Mouse (Mus musculus) hindbrain, embryonic 15.5 days (tissue): ENCODE measurements at regions not wholly inside any gene's neighbourhood (a gene's known extent, or its start where the extent isn't known, plus 50 kb on each side); places are given as distances from the start of the nearest gene placed in this dataset.

Source experiments
- ATAC-seq: fragments of 200-750 bp; cut with Nextera tagmentation; 2 replicates; pipeline ENCODE4 v1.8.0; 2017; ENCODE audit warnings: low read depth, moderate number of reproducible peaks, moderate TSS enrichment; ENCODE audit not compliant: low FRiP score
- H3K27ac ChIP-seq: fragments of 300-500 bp; sonication (generic); replicated peaks from 2 replicates; pipeline ENCODE4 v1.5.1; 2015; ENCODE audit warnings: mild to moderate bottlenecking, inconsistent platforms
- H3K27me3 ChIP-seq: fragments of 300-500 bp; sonication (generic); 2 replicates; pipeline ENCODE4 v1.6.1; 2015; ENCODE audit warnings: control low read depth, inconsistent platforms
- H3K36me3 ChIP-seq: fragments of 300-500 bp; sonication (generic); 2 replicates; pipeline ENCODE4 v1.6.1; 2015; ENCODE audit warnings: control low read depth, inconsistent platforms
- H3K4me1 ChIP-seq: fragments of 300-500 bp; sonication (generic); replicated peaks from 2 replicates; pipeline ENCODE4 v1.6.1; 2015; ENCODE audit warnings: control low read depth, inconsistent platforms
- H3K4me2 ChIP-seq: fragments of 300-500 bp; sonication (generic); 2 replicates; pipeline ENCODE4 v1.6.1; 2015; ENCODE audit warnings: moderate library complexity, mild to moderate bottlenecking, inconsistent platforms
- H3K4me3 ChIP-seq: fragments of 300-500 bp; sonication (generic); 2 replicates; pipeline ENCODE4 v1.5.1; 2015; ENCODE audit warnings: mild to moderate bottlenecking, inconsistent platforms
- H3K9ac ChIP-seq: fragments of 300-500 bp; sonication (generic); 2 replicates; pipeline ENCODE4 v1.6.1; 2015; ENCODE audit warnings: inconsistent platforms
- H3K9me3 ChIP-seq: fragments of 300-500 bp; sonication (generic); 2 replicates; pipeline ENCODE4 v1.6.1; 2016; ENCODE audit warnings: control low read depth, inconsistent platforms
- WGBS: fragments of 180-500 bp; shearing (Covaris S2); methylation state at CpG from one replicate; pipeline ENCODE4 v1.1.7; 2015; 5-methylcytosine and 5-hydroxymethylcytosine counted together

GRCm38 (mm10) chrX:11576287-11576686 is 248.7 kb downstream of the H2al1j start:
- no peak for ATAC-seq
- Histone ChIP-seq H3K4me2 (no peak overlapping the region), H3K27me3 (peaks cover 2% of the 10 kb centered on the region; the same call in 1 of the 2 replicates), H3K36me3 (no peaks in the 10 kb centered on the region), H3K27ac (no peak overlapping the region), H3K9ac (no peak overlapping the region), H3K4me1 (no peaks in the 10 kb centered on the region), H3K9me3 (no peaks in the 10 kb centered on the region), H3K4me3 (no peak overlapping the region)
- WGBS, result 49% methylated on average over 8 of the region's 8 CpGs

DNA sequence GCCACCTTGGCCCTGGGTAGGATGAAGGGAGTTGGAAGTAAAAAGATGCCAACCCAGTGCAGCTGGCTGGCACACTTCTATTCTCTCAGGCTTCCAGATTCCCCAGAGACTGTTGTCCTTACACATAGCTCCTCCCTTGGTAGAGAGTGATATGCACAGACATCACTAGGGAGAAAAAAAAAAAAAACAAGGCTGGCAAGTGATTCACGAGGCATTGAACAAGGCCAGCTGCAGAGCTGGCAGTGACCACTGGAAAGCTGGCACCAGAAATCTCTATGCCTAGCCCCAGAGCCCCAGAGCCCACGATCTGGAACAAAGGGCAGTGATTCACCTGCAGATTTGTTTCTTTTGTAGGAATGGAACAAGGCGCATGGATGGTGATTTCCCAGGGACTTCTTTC is 249.7 kb downstream of the H2al1j start:
- Histone ChIP-seq H3K36me3 (no peaks in the 10 kb centered on the region), H3K4me1 (no peaks in the 10 kb centered on the region), H3K4me2 (no peak overlapping the region), H3K27ac (no peak overlapping the region), H3K27me3 (peaks cover 2% of the 10 kb centered on the region; the same call in 1 of the 2 replicates), H3K9me3 (no peaks in the 10 kb centered on the region), H3K9ac (no peak overlapping the region), H3K4me3 (no peak overlapping the region)
- no peak for ATAC-seq
- 70% methylated on average over 3 of the region's 3 CpGs for WGBS

DNA sequence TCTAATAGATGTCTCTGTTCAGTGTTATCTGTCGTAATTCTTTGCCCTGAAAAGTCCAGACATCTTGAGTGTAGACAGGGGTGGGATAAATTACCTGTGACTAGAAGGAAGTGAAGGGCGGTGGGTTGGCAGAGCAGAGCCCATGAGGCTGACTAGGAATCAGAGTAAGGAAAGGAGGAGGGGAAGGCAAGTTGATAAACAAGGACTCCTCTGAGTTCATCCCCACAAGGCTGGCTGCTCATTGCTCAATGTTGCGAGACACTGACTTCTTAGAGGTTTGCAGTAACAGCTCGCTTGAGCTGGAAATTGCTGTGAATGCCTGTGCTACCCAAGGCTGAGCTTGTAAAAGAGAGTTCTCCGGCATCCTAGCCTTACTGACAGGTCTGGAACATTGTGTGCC is 257.7 kb downstream of the H2al1j start:
- Histone ChIP-seq H3K36me3 (no peaks in the 10 kb centered on the region), H3K4me2 (no peak overlapping the region), H3K4me1 (no peaks in the 10 kb centered on the region), H3K9me3 (no peaks in the 10 kb centered on the region), H3K27ac (no peak overlapping the region), H3K27me3 (peaks cover 9% of the 10 kb centered on the region; the same call in 1 of the 2 replicates), H3K4me3 (no peak overlapping the region), H3K9ac (no peak overlapping the region)
- no peak for ATAC-seq
- 73% methylated on average over 5 of the region's 5 CpGs for WGBS

DNA sequence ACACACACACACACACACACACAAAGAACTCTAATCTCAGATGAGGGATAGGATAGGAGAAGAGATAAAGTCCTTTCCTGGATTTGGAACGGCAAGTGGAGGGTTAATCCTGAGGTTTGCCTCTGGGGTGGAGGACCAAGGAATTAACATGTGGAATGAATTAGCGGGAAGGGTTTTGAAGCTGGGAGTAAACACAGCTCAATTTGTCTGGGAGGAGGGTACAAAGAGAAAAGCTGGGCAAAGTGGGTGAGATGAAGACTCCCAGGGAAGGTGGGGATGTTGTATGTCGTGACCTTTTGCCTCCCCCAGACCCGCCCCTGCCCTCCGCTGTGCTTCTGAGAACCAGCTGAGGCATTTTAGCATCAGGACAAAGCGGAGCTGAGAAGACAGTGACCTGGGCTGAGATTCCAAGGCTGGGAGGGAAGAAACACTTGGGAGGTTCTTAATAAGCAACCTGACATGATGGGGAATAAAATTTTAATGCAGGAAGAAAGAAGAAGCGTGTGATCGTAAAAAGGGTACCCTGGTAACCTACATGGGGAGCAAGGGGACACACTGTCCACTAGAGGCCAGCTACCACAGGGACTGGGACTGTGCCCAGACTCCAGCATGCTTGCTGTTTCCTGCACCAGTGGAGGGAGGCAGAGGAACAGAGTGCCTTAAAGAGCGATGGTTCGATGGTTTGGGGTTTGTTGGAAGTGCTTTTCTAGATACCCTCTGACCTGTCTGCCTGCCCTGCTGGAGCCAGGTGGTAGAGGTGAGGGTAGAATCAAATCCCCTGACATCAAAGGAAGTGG is 264.0 kb downstream of the H2al1j start:
- Histone ChIP-seq H3K9ac (no peak overlapping the region), H3K36me3 (no peaks in the 10 kb centered on the region), H3K9me3 (no peaks in the 10 kb centered on the region), H3K27me3 (0 out of 2 replicates have a peak, but pooled peaks cover 7% of the 10 kb centered on the region), H3K4me2 (no peak overlapping the region), H3K4me3 (no peak overlapping the region), H3K27ac (no peak overlapping the region), H3K4me1 (no peaks in the 10 kb centered on the region; the same call in 1 of the 2 replicates)
- 31% methylated on average over 10 of the region's 10 CpGs for WGBS
- no peak for ATAC-seq

GRCm38 (mm10) chrX:11594542-11594941 is 266.9 kb downstream of the H2al1j start:
- ATAC-seq, result no peak
- Histone ChIP-seq H3K4me3 (no peak overlapping the region), H3K27ac (no peak overlapping the region), H3K9me3 (no peaks in the 10 kb centered on the region), H3K4me1 (no peaks in the 10 kb centered on the region; the same call in 1 of the 2 replicates), H3K4me2 (no peak overlapping the region), H3K36me3 (no peaks in the 10 kb centered on the region), H3K9ac (no peak overlapping the region), H3K27me3 (0 out of 2 replicates have a peak, but pooled peaks cover 6% of the 10 kb centered on the region)
- 46% methylated on average over 3 of the region's 3 CpGs for WGBS

DNA sequence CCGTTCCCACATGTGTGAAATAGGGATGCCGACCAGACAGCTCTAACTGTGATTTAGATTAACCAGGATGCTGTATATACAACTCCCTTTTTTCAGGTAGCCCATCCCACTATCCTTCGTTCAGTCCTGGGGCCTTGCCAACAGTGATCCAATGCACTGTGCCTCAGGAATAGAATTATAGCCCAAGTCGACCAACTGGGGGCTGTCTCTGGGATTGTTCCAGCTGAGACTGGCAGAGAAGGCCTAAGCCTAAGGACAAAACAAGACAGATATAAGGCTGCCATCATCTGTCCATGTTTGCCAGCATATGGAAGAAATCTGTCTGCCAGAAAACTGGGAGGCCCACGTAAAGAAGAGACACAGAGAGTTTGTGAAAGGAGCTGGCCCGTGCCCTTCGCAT is 269.9 kb downstream of the H2al1j start:
- no peak for ATAC-seq
- no peak overlapping the region for H3K4me3 ChIP-seq
- H3K27ac ChIP-seq, result no peak overlapping the region
- no peak overlapping the region for H3K9ac ChIP-seq
- H3K9me3 ChIP-seq, result no peaks in the 10 kb centered on the region
- H3K4me2 ChIP-seq, result no peak overlapping the region
- no peaks in the 10 kb centered on the region for H3K4me1 ChIP-seq
- 70% methylated on average over 7 of the region's 7 CpGs for WGBS
- no peaks in the 10 kb centered on the region for H3K36me3 ChIP-seq
- no peaks in the 10 kb centered on the region for H3K27me3 ChIP-seq

- Histone ChIP-seq H3K36me3 (no peaks in the 10 kb centered on the region), H3K27ac (no peak overlapping the region), H3K9me3 (no peaks in the 10 kb centered on the region), H3K27me3 (no peaks in the 10 kb centered on the region), H3K4me1 (no peaks in the 10 kb centered on the region), H3K9ac (no peak overlapping the region), H3K4me2 (no peak overlapping the region), H3K4me3 (no peak overlapping the region)
- WGBS, result 37% methylated on average over 8 of the region's 8 CpGs
- ATAC-seq, result no peak
These were observed 286.6 kb downstream of the H2al1j start for GRCm38 (mm10) chrX:11614237-11614636.

DNA sequence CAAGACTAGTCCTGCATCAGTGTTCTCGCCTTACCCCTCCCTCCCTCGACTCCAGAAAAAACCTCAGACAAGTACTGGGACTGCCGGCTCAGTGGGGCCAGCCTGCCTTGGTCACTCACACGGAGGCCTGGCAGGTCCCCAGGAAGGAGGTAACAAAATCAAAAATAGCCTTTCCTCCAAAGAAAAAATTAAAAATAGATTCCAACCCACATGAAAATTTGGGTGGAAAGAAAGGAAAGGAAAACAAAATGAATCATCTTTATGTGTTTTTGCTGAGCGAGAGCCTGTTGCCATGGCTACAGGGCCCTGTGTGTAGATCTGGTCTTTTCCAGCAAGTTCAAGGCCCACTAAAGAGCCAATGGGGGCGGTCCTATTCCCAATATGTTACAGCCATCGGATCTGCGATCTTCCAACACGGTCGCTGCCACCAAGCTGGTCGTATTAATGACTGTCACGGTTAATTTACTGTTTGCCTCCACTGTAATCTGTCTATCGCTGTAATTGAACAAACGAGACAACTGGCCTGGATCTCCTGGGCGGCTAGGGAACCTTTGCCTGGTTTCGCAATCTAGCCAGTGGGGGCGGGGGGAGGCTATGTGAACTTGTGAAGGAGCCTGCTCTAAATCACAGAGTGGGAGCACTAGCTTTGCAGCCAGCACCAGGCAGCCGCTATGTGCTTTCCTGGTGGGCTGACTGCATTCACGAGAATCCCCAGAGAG is 293.6 kb downstream of the H2al1j start:
- ATAC-seq, result 0 out of 2 replicates have a peak, but pooled peaks have one; percentile 61
- no peak overlapping the region for H3K9ac ChIP-seq
- WGBS, result 51% methylated on average over 19 of the region's 19 CpGs
- H3K4me3 ChIP-seq, result no peak overlapping the region
- no peak overlapping the region for H3K27ac ChIP-seq
- H3K4me2 ChIP-seq, result no peak overlapping the region
- H3K9me3 ChIP-seq, result no peaks in the 10 kb centered on the region
- H3K36me3 ChIP-seq, result no peaks in the 10 kb centered on the region
- H3K27me3 ChIP-seq, result no peaks in the 10 kb centered on the region
- 0 out of 2 replicates have a peak, but pooled peaks cover 11% of the 10 kb centered on the region for H3K4me1 ChIP-seq

DNA sequence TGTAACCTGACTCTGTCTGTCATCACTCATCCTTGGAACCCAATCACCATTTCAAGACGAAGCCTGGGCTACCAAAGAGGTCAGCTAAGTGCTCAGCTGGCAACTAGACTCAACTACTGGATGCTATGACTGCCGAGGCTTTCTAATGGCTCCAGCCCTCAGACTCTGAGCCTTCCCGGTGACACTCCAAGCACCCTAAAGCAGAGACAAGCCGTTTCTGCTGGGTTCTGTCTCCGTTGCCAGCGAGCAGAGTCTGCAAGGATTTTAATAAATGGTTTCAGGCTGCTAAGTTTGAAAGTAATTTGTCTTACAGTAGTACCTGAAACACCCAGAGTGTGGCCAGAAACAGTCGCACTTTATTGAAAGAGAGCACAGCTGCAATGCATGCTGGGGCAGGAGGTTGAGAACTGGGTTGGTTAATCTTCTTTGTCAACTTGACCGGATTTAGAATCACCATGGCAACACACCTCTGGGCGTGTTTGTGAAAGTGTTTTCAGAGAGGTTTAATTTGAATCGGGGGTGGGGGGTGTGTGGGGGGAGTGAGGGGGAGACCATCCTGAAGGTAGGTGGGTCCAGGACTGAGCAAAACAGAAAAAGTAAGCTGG is 298.8 kb downstream of the H2al1j start:
- H3K36me3 ChIP-seq, result no peaks in the 10 kb centered on the region
- no peaks in the 10 kb centered on the region for H3K9me3 ChIP-seq
- 0 out of 2 replicates have a peak, but pooled peaks cover 3% of the 10 kb centered on the region for H3K27me3 ChIP-seq
- 44% methylated on average over 10 of the region's 10 CpGs for WGBS
- no peak overlapping the region for H3K27ac ChIP-seq
- H3K4me2 ChIP-seq, result no peak overlapping the region
- ATAC-seq, result no peak
- peaks cover 4% of the 10 kb centered on the region for H3K4me1 ChIP-seq
- no peak overlapping the region for H3K9ac ChIP-seq
- no peak overlapping the region for H3K4me3 ChIP-seq

GRCm38 (mm10) chrX:11629362-11629761 is 301.7 kb downstream of the H2al1j start:
- no peaks in the 10 kb centered on the region for H3K36me3 ChIP-seq
- no peak for ATAC-seq
- no peak overlapping the region for H3K4me2 ChIP-seq
- no peaks in the 10 kb centered on the region for H3K9me3 ChIP-seq
- H3K27me3 ChIP-seq, result 0 out of 2 replicates have a peak, but pooled peaks cover 3% of the 10 kb centered on the region
- 77% methylated on average over 2 of the region's 2 CpGs for WGBS
- H3K27ac ChIP-seq, result no peak overlapping the region
- H3K9ac ChIP-seq, result no peak overlapping the region
- H3K4me3 ChIP-seq, result no peak overlapping the region
- peaks cover 11% of the 10 kb centered on the region for H3K4me1 ChIP-seq

DNA sequence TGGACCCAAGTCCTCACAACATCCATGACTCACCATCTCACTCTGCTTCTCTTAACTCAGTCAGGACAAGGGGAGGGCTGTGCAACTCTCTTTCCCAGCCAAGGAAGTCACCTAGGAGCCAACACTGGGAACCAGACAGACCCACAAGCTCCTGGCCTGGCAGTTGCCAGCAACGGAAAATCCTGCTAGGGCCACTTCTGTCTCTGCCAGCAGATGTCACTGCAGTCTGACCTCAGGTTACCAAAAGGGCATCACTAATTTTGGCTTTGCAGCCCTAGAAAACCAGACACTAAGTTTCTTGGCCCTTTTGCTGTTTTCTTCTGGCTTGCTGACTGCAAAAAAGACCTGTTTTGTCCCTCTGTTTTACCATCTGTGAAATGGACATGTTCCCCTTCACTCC is 302.3 kb downstream of the H2al1j start:
- Histone ChIP-seq H3K27ac (no peak overlapping the region), H3K27me3 (0 out of 2 replicates have a peak, but pooled peaks cover 3% of the 10 kb centered on the region), H3K4me3 (no peak overlapping the region), H3K36me3 (no peaks in the 10 kb centered on the region), H3K9me3 (no peaks in the 10 kb centered on the region), H3K4me2 (no peak overlapping the region), H3K9ac (no peak overlapping the region), H3K4me1 (peaks cover 11% of the 10 kb centered on the region)
- no peak for ATAC-seq
- 21% methylated on average over 1 of the region's 1 CpGs for WGBS
